Mouse (Mus musculus) limb, embryonic 10.5 days (tissue): ENCODE results near the gene Fhad1. TPM values are rescaled to one million over a fixed set of nuclear protein-coding genes. Genes with fewer than 3 reads are reported as not detected.

ENCODE experiments used
- DNase-seq: peaks from one replicate; pipeline ENCODE4 v3.0.0-alpha.2; 2017; ENCODE audit warnings: low spot score
- H3K27ac ChIP-seq: fragments of 300-500 bp; sonication (generic); 2 replicates; pipeline ENCODE4 v1.5.1; 2016; ENCODE audit warnings: mild to moderate bottlenecking
- H3K27me3 ChIP-seq: fragments of 300-500 bp; sonication (generic); 2 replicates; pipeline ENCODE4 v1.6.1; 2016; ENCODE audit warnings: low read depth, mild to moderate bottlenecking; ENCODE audit not compliant: poor library complexity, severe bottlenecking
- H3K36me3 ChIP-seq: fragments of 300-500 bp; sonication (generic); 2 replicates; pipeline ENCODE4 v1.6.1; 2016; ENCODE audit warnings: mild to moderate bottlenecking, moderate library complexity
- H3K4me1 ChIP-seq: fragments of 300-500 bp; sonication (generic); 2 replicates; pipeline ENCODE4 v1.6.1; 2016
- H3K4me3 ChIP-seq: fragments of 300-500 bp; sonication (generic); 2 replicates; pipeline ENCODE4 v1.5.1; 2016; ENCODE audit warnings: mild to moderate bottlenecking, moderate library complexity
- H3K9me3 ChIP-seq: fragments of 300-500 bp; sonication (generic); replicated peaks from 2 replicates; pipeline ENCODE4 v1.6.1; 2016; ENCODE audit warnings: mild to moderate bottlenecking
- WGBS: fragments of 180-500 bp; shearing (Covaris S2); methylation state at CpG from one replicate; pipeline ENCODE4 v1.1.7; 2016; 5-methylcytosine and 5-hydroxymethylcytosine counted together
- polyA plus RNA-seq: library from polyadenylated mRNA; unstranded; fragments of >200 nt; fragmentation: Nextera tagmentation; extraction: Ambion mirVana; gene quantifications from 2 replicates; pipeline ENCODE4 v1.2.1, GENCODE M21; 2016

Fhad1 gene
- polyA plus RNA-seq, 1 experiment from 2014 or later = 0.24 TPM

- Histone ChIP-seq H3K9me3 (no peaks in the 10 kb centered on the region), H3K27ac (no peak overlapping the region), H3K4me3 (no peak overlapping the region), H3K27me3 (0 out of 2 replicates have a peak, but pooled peaks cover 11% of the 10 kb centered on the region), H3K36me3 (no peaks in the 10 kb centered on the region), H3K4me1 (peaks cover 14% of the 10 kb centered on the region)
- 79% methylated on average over 5 of the region's 5 CpGs for WGBS
- DNase-seq = no peak
Observed at GRCm38 (mm10) chr4:141881950-141882349, 132.9 kb downstream of the Fhad1 start.

DNA sequence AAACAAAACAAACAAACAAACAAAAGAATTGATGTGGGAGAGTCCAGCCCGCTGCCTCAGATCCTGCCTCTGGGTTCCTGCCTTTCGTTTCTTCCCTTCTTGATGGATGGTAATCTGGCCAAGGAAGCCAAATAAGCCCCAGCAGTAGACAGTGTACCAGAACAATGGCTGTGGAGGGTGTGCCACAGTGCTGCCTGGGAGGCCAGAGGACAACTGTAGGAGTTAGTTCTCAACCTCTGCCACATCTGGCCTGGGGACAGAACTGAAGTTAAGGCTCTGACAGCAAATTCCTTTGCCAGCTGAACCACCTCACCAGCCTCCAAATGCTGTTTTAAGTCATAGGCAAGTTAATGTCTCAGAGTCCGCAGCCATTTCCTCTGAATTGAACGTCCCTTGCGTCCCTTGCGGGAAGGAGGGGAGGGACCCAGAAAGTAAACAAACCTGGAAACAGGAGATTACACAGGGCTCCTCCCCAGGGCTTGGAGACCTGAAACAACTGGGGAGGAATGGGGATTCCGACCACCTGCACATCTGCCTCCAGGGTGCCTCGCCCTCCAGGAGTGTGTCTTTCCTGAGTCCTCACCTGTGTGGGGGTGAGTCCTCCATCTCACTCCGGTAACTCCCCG lies 133.5 kb downstream of the Fhad1 start:
- Histone ChIP-seq H3K36me3 (no peaks in the 10 kb centered on the region), H3K4me3 (no peak overlapping the region), H3K27me3 (peaks cover 13% of the 10 kb centered on the region; the same call in 1 of the 2 replicates), H3K4me1 (peaks cover 9% of the 10 kb centered on the region), H3K27ac (no peak overlapping the region), H3K9me3 (no peaks in the 10 kb centered on the region)
- no peak for DNase-seq
- 53% methylated on average over 10 of the region's 10 CpGs for WGBS

DNA sequence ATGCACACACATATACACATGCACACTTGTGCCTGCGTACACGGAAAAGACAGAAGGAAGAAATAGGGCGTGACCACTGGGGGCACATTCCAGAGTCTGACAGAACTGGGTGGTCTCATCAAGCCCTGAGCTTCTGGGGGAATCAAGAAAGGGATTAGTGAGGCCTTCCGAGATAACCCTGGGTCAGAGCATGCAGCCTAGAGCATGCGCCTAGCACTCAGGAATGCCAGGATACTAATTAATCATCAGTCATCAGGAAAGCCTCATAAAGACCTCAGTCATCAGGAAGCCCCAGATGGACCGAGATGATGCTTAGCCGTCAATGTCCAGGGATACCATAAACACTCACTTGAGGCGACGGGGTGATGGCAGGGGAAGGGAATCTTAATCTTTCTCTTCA lies 135.0 kb downstream of the Fhad1 start:
- Histone ChIP-seq H3K4me3 (no peak overlapping the region), H3K27me3 (peaks cover 23% of the 10 kb centered on the region; the same call in 1 of the 2 replicates), H3K9me3 (no peaks in the 10 kb centered on the region), H3K27ac (no peak overlapping the region), H3K36me3 (no peaks in the 10 kb centered on the region), H3K4me1 (peaks cover 11% of the 10 kb centered on the region)
- no peak for DNase-seq
- WGBS = 37% methylated on average over 9 of the region's 9 CpGs

DNA sequence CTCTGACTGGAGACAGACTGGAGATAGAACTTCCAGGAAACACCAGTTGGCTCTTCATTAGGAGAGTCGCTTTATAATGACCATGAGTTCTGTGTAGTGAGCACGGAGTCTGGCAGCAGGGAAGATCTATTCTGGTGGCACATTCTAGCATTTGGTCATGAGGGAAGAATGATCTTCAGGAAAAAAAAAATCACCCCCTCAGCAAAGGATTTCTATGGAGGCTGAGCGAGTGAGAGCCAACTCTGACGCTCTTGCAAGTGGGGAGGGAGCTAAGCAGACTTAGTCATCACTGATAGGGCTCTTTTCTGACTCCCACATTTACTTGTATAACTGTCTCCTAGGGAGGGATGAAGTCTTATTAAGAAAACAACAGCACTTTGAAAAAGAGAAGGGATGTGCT lies 135.8 kb downstream of the Fhad1 start:
- Histone ChIP-seq H3K36me3 (no peaks in the 10 kb centered on the region), H3K27ac (no peak overlapping the region), H3K9me3 (no peaks in the 10 kb centered on the region), H3K27me3 (peaks cover 25% of the 10 kb centered on the region; the same call in 1 of the 2 replicates), H3K4me3 (no peak overlapping the region), H3K4me1 (peaks cover 19% of the 10 kb centered on the region)
- 82% methylated on average over 4 of the region's 4 CpGs for WGBS
- DNase-seq = no peak

DNA sequence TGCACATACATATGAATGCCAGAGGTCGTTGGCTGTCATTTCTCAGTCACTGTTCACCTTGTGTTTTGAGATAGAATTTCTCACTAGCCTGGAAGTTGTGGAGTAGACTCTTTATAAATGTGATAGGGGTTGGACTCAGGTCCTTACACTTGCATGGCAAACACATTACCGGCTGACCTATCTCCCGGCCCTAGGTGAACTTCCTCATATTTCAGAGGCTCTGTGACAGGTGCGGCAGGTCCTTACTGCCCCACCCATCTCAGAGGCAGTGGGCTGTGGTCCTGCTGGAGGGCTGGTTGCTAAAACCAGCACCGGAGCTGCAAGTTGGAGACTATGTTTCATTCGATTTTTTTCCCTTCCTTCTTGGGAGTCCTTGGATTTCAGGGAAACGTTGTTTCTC lies 136.3 kb downstream of the Fhad1 start:
- H3K27ac ChIP-seq = no peak overlapping the region
- no peak for DNase-seq
- no peaks in the 10 kb centered on the region for H3K9me3 ChIP-seq
- no peaks in the 10 kb centered on the region for H3K36me3 ChIP-seq
- WGBS = 75% methylated on average over 7 of the region's 7 CpGs
- H3K4me3 ChIP-seq = no peak overlapping the region
- peaks cover 23% of the 10 kb centered on the region for H3K4me1 ChIP-seq
- peaks cover 29% of the 10 kb centered on the region for H3K27me3 ChIP-seq

DNA sequence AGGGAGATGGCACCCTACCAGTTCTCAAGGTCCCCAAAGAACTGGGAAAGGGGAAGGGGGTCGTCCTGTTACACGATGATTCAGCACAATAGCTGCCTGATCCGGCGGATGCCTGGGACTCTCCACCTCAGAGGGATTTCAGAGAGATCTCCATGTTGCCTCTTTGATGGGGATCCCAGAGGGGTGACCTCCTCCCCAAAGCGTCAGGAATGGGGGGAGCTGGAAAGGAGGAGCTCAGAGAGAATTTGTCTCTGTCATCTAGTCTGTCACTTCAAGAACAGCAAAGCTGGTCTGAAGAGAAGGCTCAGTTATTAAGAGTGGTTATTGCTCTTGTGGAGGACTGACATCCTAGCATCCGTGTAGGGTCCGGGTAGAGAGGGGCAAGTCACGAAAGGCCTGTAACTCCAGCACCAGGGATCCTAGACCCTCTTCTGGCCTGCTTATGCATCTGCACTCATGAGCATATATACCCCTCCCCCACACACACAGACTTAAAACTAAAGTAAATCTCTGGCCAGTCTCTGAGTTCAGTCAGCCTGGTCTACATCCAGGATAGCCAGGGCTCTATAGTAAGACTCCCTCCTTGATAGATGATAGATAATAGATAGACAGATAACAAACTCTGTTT lies 139.3 kb downstream of the Fhad1 start:
- 17% methylated on average over 8 of the region's 8 CpGs for WGBS
- DNase-seq = no peak
- Histone ChIP-seq H3K4me1 (peaks cover 40% of the 10 kb centered on the region), H3K9me3 (no peaks in the 10 kb centered on the region), H3K4me3 (peak overlapping the region; percentile 81), H3K27me3 (peaks cover 42% of the 10 kb centered on the region), H3K27ac (no peak overlapping the region), H3K36me3 (no peaks in the 10 kb centered on the region)

DNA sequence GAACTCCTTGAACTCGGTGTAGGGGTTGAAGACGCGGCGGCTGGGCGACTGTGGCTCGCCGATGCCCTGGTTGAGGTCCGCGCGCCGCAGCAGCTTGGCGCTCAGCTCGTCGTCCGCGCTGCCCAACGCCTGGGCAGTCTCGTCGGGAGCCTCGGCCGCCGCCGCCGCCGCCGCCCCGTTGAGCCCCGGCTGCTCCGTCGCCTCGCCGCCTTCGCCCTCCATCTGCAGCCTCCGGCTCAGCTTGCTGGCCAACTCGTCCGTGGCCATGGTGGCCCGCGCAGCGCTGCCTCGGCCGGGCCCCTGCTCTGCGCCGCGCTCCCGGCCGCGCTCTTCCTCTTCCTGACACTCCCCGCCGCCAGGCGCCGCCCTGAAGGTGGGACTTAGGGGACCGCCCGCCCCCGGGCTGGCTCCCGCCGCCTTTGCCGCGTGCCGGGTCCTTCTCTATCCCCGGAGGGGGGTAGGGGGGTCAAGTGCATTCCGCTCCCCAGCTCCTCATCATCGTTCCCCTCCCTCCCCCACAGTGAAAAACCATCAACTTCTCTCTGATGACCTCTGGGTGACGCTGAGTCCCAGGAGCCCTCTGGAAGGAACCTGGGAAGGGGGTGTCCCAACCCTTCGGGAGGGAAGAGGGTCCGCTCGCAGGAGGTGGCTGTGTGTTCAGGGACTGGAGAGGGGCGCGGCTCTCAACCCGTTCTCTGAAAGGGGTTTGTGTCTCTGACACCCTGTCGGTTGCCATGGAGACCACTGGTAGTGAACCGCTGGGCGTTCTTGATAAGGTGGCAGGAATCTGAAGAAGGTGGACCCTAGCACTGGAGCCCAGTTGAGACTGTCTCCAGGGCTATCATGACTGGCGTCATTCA lies 140.1 kb downstream of the Fhad1 start, which contains the start of gene Efhd2:
Gene Efhd2 (minus strand): TSS at position 320 of the 860 bp plus-strand sequence.
- Histone ChIP-seq H3K36me3 (no peaks in the 10 kb centered on the region), H3K4me1 (peaks cover 40% of the 10 kb centered on the region), H3K27me3 (peaks cover 43% of the 10 kb centered on the region), H3K27ac (peak within 1 kb of the TSS; percentile 83), H3K4me3 (peak within 1 kb of the TSS; percentile 81), H3K9me3 (no peaks in the 10 kb centered on the region)
- peak; percentile 83 for DNase-seq
- under 1% methylated on average over 72 of the region's 73 CpGs for WGBS

DNA sequence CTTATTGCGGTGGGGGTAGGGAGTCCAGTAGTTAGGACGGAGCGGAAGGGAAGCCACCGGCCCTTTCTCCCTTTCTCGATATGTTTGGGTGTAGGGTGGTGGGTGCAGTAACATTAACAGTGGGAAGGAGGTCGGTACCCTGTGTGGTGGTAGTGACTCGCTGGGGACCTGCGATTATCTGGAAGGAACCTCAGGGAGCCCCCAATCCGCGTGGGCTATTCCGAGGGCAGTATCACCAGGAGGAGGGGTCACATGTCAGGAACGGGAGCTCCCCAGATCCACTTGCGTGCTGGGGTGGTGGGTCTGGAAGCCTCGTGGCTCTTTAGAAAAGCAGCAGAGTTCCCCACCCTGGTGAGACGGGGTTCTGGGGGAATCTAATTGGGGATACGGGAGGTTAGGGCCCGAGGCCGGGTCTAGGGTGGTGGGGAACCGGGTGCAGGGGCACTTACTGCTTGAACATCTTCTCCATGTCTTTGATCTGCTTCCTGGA lies 140.7 kb downstream of the Fhad1 start:
- DNase-seq = no peak
- Histone ChIP-seq H3K36me3 (no peaks in the 10 kb centered on the region), H3K27ac (peak overlapping the region; percentile 83), H3K4me1 (peaks cover 40% of the 10 kb centered on the region), H3K9me3 (no peaks in the 10 kb centered on the region), H3K4me3 (peak overlapping the region; percentile 81), H3K27me3 (peaks cover 43% of the 10 kb centered on the region)
- 2% methylated on average over 19 of the region's 19 CpGs for WGBS

DNA sequence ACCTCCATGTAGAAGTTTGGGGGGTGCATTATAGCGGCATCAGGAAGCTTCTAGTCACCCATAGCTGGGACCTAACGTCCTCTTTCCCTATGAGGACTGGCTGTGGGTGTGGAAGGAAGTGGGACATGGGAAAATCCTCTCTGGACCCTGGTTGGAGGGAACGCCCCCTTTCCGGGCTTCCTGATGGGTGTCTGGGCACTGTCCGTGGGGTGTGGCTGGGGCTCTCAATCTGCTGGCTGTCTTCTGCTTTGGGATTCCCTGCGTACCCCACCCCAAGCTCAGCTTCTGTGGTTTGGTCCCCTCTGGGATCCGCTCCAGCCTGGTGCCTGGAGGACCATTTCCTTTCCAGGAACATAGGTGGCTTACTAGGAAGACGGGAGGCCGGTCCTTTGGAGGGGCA lies 141.9 kb downstream of the Fhad1 start:
- Histone ChIP-seq H3K27me3 (peaks cover 38% of the 10 kb centered on the region), H3K9me3 (no peaks in the 10 kb centered on the region), H3K36me3 (no peaks in the 10 kb centered on the region), H3K27ac (no peak overlapping the region), H3K4me3 (no peak overlapping the region), H3K4me1 (peaks cover 40% of the 10 kb centered on the region)
- WGBS = 84% methylated on average over 9 of the region's 9 CpGs
- no peak for DNase-seq

GRCm38 (mm10) chr4:141871909-141872308 lies 143.0 kb downstream of the Fhad1 start:
- WGBS = 75% methylated on average over 9 of the region's 9 CpGs
- Histone ChIP-seq H3K9me3 (no peaks in the 10 kb centered on the region), H3K4me1 (peaks cover 47% of the 10 kb centered on the region), H3K36me3 (no peaks in the 10 kb centered on the region), H3K27ac (peak overlapping the region; percentile 28; the same call in 1 of the 2 replicates), H3K27me3 (peaks cover 31% of the 10 kb centered on the region), H3K4me3 (no peak overlapping the region)
- DNase-seq = no peak

DNA sequence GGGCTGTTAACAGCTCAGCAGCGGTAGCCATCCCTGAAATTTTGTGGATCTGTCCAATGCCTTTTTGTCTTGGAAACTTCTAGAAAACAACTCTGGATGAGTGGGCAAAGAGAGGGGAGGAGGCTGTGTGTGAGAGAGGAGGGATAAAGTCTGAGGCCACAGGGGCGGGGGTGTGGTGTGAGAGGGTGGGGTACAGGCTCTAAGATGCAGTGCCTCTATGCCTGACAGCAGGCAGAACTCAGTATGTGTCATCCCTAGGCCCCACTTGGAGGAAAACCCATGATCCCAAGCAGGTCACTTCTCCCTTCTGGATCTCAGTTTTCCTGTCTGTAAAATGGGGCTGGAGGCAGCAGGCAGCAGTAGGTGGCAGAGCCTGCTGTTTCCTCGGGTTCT lies 143.6 kb downstream of the Fhad1 start:
- peaks cover 29% of the 10 kb centered on the region for H3K27me3 ChIP-seq
- no peak for DNase-seq
- 92% methylated on average over 3 of the region's 3 CpGs for WGBS
- peaks cover 47% of the 10 kb centered on the region for H3K4me1 ChIP-seq
- H3K27ac ChIP-seq = no peak overlapping the region
- no peak overlapping the region for H3K4me3 ChIP-seq
- no peaks in the 10 kb centered on the region for H3K36me3 ChIP-seq
- no peaks in the 10 kb centered on the region for H3K9me3 ChIP-seq

GRCm38 (mm10) chr4:141870666-141871332 lies 144.1 kb downstream of the Fhad1 start:
- no peaks in the 10 kb centered on the region for H3K36me3 ChIP-seq
- H3K9me3 ChIP-seq = no peaks in the 10 kb centered on the region
- peaks cover 46% of the 10 kb centered on the region for H3K4me1 ChIP-seq
- peaks cover 24% of the 10 kb centered on the region for H3K27me3 ChIP-seq
- no peak overlapping the region for H3K4me3 ChIP-seq
- no peak for DNase-seq
- no peak overlapping the region for H3K27ac ChIP-seq
- WGBS = 79% methylated on average over 11 of the region's 11 CpGs
